Mouse (Mus musculus): ENCODE measurements around the gene 4930595M18Rik.

The 4930595M18Rik gene

GRCm38 (mm10) chrX:81458021-81458420 is at the start of gene 4930595M18Rik:
Gene 4930595M18Rik (minus strand): TSS chrX:81458121.
- no peak for DNase-seq

- DNase-seq, result no peak
Observed at GRCm38 (mm10) chrX:81472500-81472899, 14.6 kb upstream of the 4930595M18Rik start.
